Mouse (Mus musculus) kidney, adult 2 months (tissue): ENCODE measurements around the gene Msto1.

ENCODE experiments used
- CTCF ChIP-seq: fragments of 200-500 bp; conservative IDR thresholded peaks from 2 replicates; pipeline ENCODE4 v1.5.1; 2011; ENCODE audit warnings: low read depth, mild to moderate bottlenecking, control low read depth, low read length, moderate library complexity, mixed read lengths; ENCODE audit not compliant: insufficient read depth, insufficient read length
- POLR2A ChIP-seq: fragments of 200-500 bp; IDR thresholded peaks from one replicate; pipeline ENCODE4 v1.6.1; 2011; ENCODE audit warnings: low read depth, low read length, control low read depth

- TF ChIP-seq POLR2A (no peak), CTCF (no peak)
These were observed 9.0 kb downstream of the Msto1 start for GRCm38 (mm10) chr3:88904803-88905202.
